Mouse (Mus musculus): ENCODE measurements around the gene Gldc. TPM values are rescaled to one million over a fixed set of nuclear protein-coding genes. Genes with fewer than 3 reads are reported as not detected.

Gene Gldc
- polyA plus RNA-seq, 1 experiment = 49.3 TPM

DNA sequence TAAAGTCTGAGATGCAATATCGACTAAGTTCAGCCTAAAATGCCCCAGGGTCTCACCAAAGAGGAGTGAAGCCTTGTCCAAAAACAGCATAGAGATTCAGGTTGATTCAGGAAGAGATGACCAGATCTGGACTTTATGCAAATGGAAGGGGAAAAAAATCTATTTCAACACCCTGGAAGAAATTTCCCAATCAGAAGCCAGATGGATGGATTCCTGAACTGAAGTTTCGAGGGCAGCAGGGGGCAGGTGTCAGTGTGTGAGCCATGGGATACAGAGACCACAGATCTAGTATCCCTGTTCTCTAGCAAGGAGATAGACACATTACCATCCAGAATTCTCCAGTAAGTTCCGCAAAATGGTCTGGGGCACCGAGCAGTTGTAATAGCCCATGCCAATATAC, 17.0 kb downstream of the Gldc start:
- DNase-seq (ENCODE audit: low read depth) = no peak

DNA sequence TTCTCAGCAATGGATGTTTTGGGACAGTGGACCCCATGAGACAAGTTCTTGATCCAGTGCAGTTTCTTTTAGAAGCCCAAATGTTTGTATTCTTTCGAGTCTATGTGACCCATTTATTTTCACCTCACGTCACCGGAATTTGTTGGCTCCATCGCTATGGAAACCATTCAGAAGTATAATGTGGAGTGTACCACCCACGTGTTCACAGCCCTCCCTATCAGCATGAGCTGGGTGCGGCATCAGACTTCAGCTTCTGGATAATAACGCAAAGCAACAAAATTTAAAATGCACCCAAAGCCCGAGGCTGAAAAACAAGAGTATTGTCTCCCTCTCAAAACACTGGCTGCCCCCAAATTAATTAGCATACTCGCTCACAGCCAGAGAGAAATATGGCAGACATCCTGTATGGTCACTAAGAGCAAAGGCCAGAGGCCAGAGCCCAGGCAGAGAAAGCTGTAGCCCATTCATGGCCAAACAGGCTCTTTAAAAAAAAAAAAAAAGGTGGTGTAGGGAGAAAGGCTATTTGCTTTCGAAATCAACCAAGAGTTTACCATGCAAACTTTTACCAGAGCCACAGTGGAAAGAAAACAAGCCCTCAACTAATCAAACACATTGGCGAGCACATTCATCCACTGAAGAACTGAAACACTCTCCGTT, 18.1 kb downstream of the Gldc start:
- DNase-seq (ENCODE audit: low read depth) = no peak

- no peak for DNase-seq (ENCODE audit: low read depth)
Measured at GRCm38 (mm10) chr19:30153729-30154128, 21.5 kb downstream of the Gldc start.

DNA sequence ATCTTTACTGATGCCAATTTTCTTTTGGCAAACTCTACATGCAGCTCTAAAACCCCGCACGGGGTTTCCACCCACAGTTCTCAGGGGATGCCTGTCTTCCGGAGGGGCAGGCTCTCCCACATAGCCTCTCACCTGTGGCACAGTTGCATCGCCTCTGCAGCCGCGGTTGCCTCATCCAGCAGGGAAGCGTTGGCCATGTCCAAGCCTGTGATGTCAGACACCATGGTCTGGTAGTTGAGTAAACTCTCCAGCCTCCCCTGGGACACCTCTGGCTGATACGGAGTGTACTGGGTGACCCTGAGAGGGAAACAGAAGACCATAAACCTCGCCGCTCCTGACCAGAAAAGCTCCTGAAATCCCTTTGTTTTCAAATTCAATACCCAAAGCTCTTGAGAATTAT, 23.9 kb downstream of the Gldc start:
- no peak for DNase-seq (ENCODE audit: low read depth)

DNA sequence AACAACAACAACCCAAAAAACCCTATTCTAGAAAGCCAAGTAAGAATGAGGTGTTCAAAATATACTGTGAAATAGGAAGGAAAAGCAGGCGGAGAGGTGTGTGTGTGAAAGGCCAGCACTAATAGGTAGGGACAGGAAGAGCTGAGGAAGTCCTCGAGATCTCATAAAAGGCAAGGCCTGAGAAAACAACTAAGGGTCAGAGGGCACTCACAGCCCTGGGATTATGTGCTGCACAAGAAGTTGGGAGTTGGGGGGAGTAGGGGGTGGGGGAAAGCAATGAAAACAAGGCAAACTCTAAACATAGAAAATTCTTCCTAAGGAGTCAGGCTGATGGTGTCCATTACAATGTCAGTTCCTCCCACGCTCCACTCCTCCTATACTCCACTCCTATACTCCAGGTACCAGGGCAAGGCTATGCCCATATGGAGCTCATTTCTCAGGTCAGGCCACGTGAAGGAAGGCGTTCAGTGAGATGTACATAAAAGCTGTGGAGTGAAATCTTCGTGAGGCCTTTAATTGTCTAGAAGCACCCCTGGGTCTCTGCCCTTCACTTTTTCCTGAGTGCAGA, 25.9 kb downstream of the Gldc start:
- no peak for DNase-seq (ENCODE audit: low read depth)

DNA sequence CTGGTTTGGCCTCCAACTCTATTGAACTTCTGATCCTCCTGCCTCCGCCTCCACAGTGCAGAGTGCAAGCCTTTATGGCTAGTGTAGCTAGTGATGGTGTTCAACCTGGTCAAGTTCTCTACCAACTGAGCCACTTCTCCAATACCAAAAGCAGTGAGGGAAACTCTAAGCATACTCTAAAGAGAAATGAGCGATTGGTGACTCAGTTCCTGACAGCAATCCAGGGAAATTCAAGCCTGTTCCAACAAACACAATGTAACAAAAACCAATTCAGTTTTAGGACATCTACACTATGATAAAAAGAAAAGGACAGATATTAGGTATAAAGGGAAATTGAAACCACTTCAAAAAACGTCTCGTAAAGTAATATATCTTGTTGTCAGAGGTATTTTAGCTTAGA, 27.9 kb downstream of the Gldc start:
- DNase-seq (ENCODE audit: low read depth) = no peak

GRCm38 (mm10) chr19:30146761-30147160, 28.5 kb downstream of the Gldc start:
- DNase-seq (ENCODE audit: low read depth) = no peak

GRCm38 (mm10) chr19:30145106-30145505, 30.1 kb downstream of the Gldc start:
- no peak for DNase-seq (ENCODE audit: low read depth)

GRCm38 (mm10) chr19:30136308-30136707, 38.9 kb downstream of the Gldc start:
- no peak for DNase-seq (ENCODE audit: low read depth)

- no peak for DNase-seq (ENCODE audit: low read depth)
Measured at GRCm38 (mm10) chr19:30128177-30128576, 47.1 kb downstream of the Gldc start.

GRCm38 (mm10) chr19:30125670-30126059, 49.6 kb downstream of the Gldc start:
- DNase-seq (ENCODE audit: low read depth) = no peak

DNA sequence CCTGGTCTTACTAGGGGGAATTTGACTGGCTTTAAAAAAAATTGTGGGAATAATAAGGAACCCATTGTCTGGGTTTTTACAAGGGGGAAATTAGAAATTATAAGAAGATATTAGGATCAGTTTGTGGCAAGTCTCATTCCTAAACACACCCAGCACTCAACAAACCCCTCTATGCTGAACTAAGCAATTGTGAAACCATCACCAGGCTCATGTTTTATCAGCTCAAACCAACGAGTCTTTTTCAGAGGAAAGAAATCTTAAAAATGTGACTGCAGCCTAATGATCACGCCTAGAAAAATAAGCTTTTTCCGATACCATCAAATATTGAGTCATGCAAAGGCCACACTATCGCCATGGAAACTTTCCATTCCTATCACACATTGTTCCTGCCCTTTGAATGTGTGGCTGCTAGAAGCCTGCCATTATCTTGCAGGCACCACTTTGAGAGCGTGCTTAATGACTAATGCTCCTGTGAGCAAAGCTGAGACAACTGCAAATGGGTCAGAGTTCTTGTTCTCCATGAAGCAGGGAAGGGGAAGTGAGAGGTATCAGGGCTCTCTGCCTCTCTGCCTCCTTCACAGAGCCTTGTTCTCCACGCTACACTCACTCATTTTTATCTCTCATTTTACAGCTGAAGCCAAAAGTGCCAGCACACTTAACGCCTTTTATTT, 50.1 kb downstream of the Gldc start:
- DNase-seq (ENCODE audit: low read depth) = no peak

GRCm38 (mm10) chr19:30118344-30119312, 56.6 kb downstream of the Gldc start:
- DNase-seq (ENCODE audit: low read depth) = no peak

DNA sequence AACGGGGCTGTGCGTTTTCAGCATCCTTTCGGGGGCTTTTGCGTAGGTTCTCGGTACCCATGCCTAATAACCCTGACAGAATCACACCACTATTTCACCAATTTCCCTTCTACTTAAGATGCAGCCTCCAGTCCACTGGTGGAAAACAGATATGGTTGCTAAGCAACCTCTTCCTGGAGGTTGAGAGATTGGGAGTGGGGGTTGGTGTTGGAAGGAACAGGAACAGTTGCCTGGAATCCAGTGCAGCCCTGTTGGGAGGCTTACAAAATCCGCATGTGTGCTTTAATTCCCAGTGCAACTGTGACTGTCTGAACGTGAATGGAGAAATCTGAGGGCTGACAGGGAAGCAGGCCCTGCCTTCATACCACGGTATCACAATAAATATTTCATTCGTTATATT, 57.5 kb downstream of the Gldc start:
- DNase-seq (ENCODE audit: low read depth) = no peak

DNA sequence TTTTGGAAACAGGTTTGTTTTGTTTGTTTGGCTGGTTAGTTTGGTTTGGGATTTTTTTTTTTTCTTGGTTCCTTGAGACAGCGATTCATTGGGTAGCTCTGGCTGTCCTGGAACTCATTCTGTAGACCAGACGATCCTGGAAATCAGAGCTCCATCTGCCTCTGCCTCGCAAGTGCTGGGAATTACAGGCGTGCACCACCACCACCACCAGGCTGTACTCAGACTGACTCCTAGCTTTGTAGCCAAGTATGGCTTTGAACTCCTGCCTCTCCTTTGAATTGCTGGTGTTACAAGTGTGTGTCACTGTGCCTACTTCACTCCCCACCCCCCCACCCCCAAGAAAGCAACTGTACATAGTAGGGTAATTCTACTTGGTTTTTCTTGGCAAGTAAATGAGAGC, 58.0 kb downstream of the Gldc start:
- no peak for DNase-seq (ENCODE audit: low read depth)

GRCm38 (mm10) chr19:30115606-30116005, 59.6 kb downstream of the Gldc start:
- DNase-seq (ENCODE audit: low read depth) = no peak

DNA sequence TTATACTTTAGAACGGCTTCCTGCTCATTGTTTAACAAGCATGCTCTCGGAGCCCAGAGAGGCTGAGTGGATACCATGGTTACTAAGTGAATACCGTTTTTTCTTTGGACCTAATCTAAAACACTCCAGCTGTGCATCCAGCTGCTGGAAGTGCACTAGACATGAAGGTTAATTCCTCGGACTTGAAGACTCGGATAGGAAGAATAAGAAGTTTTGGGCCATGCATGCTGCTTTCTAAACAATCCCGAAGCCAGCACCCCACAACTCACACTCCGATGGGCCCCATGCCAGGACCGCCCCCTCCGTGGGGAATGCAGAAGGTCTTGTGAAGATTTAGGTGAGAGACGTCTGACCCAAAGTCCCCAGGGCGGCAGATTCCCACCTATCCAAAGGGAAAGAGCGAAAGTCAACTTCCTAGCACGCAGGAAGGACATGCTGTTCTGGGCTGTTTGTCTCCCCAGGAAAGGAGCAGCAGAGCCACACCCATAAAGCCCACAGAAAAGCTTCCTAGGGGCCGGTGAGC, 60.2 kb downstream of the Gldc start:
- no peak for DNase-seq (ENCODE audit: low read depth)

GRCm38 (mm10) chr19:30112961-30113688, 62.1 kb downstream of the Gldc start:
- DNase-seq (ENCODE audit: low read depth) = no peak

DNA sequence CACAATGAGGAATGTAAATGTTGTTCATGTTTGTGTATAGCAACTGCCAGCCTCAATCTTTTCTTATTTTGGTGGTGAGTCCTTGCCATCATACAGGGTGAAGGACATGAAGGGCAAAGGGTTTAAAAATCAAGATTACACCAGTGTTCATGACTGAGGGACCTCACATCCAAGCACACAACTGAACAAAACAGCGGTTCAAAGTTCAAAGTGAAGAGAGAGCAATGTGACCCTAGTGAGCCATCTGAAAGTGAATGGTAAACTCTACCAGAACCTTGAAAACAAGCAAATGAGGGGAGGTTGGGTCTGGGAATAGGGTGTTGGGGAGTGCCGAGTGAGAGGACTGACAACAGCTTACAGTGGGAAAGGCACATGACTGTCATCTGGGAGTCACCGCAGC, 63.8 kb downstream of the Gldc start:
- DNase-seq (ENCODE audit: low read depth) = no peak

GRCm38 (mm10) chr19:30109122-30109521, 66.1 kb downstream of the Gldc start:
- no peak for DNase-seq (ENCODE audit: low read depth)

DNA sequence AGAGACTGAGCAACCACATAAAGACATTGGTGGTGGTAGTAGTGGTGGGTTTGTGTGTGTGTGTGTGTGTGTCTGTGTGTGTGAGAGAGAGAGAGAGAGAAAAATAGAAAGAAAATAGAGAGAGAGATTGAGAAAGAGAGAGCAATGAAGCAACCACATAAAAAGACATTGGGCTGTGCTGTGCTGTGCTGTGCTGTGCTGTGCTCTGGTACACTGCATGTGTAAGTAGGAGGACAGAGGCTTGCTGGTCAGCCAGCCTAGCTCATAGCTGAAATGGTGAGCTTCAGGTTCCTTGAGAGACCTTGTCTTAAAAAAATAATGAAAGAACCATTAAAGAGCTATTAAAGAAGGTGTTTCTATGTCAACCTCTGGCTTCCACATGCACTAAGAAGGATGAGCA, 66.6 kb downstream of the Gldc start:
- no peak for DNase-seq (ENCODE audit: low read depth)
